Mouse (Mus musculus): Measurements from ENCODE around the gene Rtp3. TPM values are rescaled to one million over a fixed set of nuclear protein-coding genes. Genes with fewer than 3 reads are reported as not detected.

The Rtp3 gene
- polyA plus RNA-seq, 1 experiment from 2014 or later = not detected

- ATAC-seq (ENCODE audit: low read depth) = no peak
- H3K36me3 ChIP-seq (ENCODE audit: control insufficient read depth, insufficient read depth, low read length) = no peaks in the 10 kb centered on the region
These were observed 2.3 kb downstream of the Rtp3 start for GRCm38 (mm10) chr9:110988078-110988477.

GRCm38 (mm10) chr9:110987331-110987730, 3.1 kb downstream of the Rtp3 start:
- H3K9ac ChIP-seq (replicated peaks; ENCODE audit: low read depth, low read length) = no peak overlapping the region
- WGBS = 83% methylated on average over 4 of the region's 4 CpGs
- H3K4me1 ChIP-seq (ENCODE audit: control insufficient read depth, insufficient read depth, low read length) = no peaks in the 10 kb centered on the region
- no peak for ATAC-seq (ENCODE audit: low read depth)
- no peak overlapping the region for H3K4me3 ChIP-seq (ENCODE audit: low read depth, low read length)
- no peaks in the 10 kb centered on the region for H3K9me3 ChIP-seq (ENCODE audit: control insufficient read depth, low read length)
- H3K36me3 ChIP-seq (ENCODE audit: control insufficient read depth, insufficient read depth, low read length) = no peaks in the 10 kb centered on the region
- no peak overlapping the region for H3K27ac ChIP-seq (ENCODE audit: low read depth, low read length)
- H3K27me3 ChIP-seq (ENCODE audit: control insufficient read depth, insufficient read depth, low read length) = no peaks in the 10 kb centered on the region
- no peak overlapping the region for H3K4me2 ChIP-seq (ENCODE audit: low read depth, low read length)

More at GRCm38 (mm10) chr9:110988078-110988477, 2.3 kb downstream of the Rtp3 start:
- H3K4me2 ChIP-seq (ENCODE audit: low read depth, low read length) = no peak overlapping the region
- WGBS = 76% methylated on average over 3 of the region's 3 CpGs
- no peak overlapping the region for H3K9ac ChIP-seq (replicated peaks; ENCODE audit: low read depth, low read length)
- no peak overlapping the region for H3K4me3 ChIP-seq (ENCODE audit: low read depth, low read length)
- no peaks in the 10 kb centered on the region for H3K27me3 ChIP-seq (ENCODE audit: control insufficient read depth, insufficient read depth, low read length)
- no peak overlapping the region for H3K27ac ChIP-seq (ENCODE audit: low read depth, low read length)
- no peaks in the 10 kb centered on the region for H3K4me1 ChIP-seq (ENCODE audit: control insufficient read depth, insufficient read depth, low read length)
- H3K9me3 ChIP-seq (ENCODE audit: control insufficient read depth, low read length) = no peaks in the 10 kb centered on the region

- no peak for ATAC-seq (ENCODE audit: low read depth)
- H3K9ac ChIP-seq (replicated peaks; ENCODE audit: low read depth, low read length) = no peak overlapping the region
- 93% methylated on average over 8 of the region's 8 CpGs for WGBS
- H3K4me2 ChIP-seq (ENCODE audit: low read depth, low read length) = no peak overlapping the region
- H3K4me3 ChIP-seq (ENCODE audit: low read depth, low read length) = no peak overlapping the region
- no peaks in the 10 kb centered on the region for H3K4me1 ChIP-seq (ENCODE audit: control insufficient read depth, insufficient read depth, low read length)
- no peak overlapping the region for H3K27ac ChIP-seq (ENCODE audit: low read depth, low read length)
- H3K27me3 ChIP-seq (ENCODE audit: control insufficient read depth, insufficient read depth, low read length) = no peaks in the 10 kb centered on the region
- H3K9me3 ChIP-seq (ENCODE audit: control insufficient read depth, low read length) = no peaks in the 10 kb centered on the region
- H3K36me3 ChIP-seq (ENCODE audit: control insufficient read depth, insufficient read depth, low read length) = no peaks in the 10 kb centered on the region
These were observed 4.4 kb downstream of the Rtp3 start for GRCm38 (mm10) chr9:110985951-110986350.

GRCm38 (mm10) chr9:110985541-110985940, 4.8 kb downstream of the Rtp3 start:
- no peak overlapping the region for H3K4me3 ChIP-seq (ENCODE audit: low read depth, low read length)
- no peak overlapping the region for H3K4me2 ChIP-seq (ENCODE audit: low read depth, low read length)
- H3K9me3 ChIP-seq (ENCODE audit: control insufficient read depth, low read length) = no peaks in the 10 kb centered on the region
- no peak for ATAC-seq (ENCODE audit: low read depth)
- no peaks in the 10 kb centered on the region for H3K36me3 ChIP-seq (ENCODE audit: control insufficient read depth, insufficient read depth, low read length)
- no peaks in the 10 kb centered on the region for H3K4me1 ChIP-seq (ENCODE audit: control insufficient read depth, insufficient read depth, low read length)
- H3K27me3 ChIP-seq (ENCODE audit: control insufficient read depth, insufficient read depth, low read length) = no peaks in the 10 kb centered on the region
- no peak overlapping the region for H3K9ac ChIP-seq (replicated peaks; ENCODE audit: low read depth, low read length)
- WGBS = 93% methylated on average over 5 of the region's 5 CpGs
- H3K27ac ChIP-seq (ENCODE audit: low read depth, low read length) = no peak overlapping the region

GRCm38 (mm10) chr9:110984096-110984495, 6.3 kb downstream of the Rtp3 start:
- Histone ChIP-seq H3K9ac (replicated peaks; ENCODE audit: low read depth, low read length) (no peak overlapping the region), H3K9me3 (ENCODE audit: control insufficient read depth, low read length) (no peaks in the 10 kb centered on the region), H3K36me3 (ENCODE audit: control insufficient read depth, insufficient read depth, low read length) (no peaks in the 10 kb centered on the region), H3K4me3 (ENCODE audit: low read depth, low read length) (no peak overlapping the region), H3K27ac (ENCODE audit: low read depth, low read length) (no peak overlapping the region), H3K27me3 (ENCODE audit: control insufficient read depth, insufficient read depth, low read length) (no peaks in the 10 kb centered on the region), H3K4me1 (ENCODE audit: control insufficient read depth, insufficient read depth, low read length) (no peaks in the 10 kb centered on the region), H3K4me2 (ENCODE audit: low read depth, low read length) (no peak overlapping the region)
- ATAC-seq (ENCODE audit: low read depth) = no peak
- WGBS = 89% methylated on average over 9 of the region's 9 CpGs

- H3K4me2 ChIP-seq (ENCODE audit: low read depth, low read length) = no peak overlapping the region
- no peaks in the 10 kb centered on the region for H3K36me3 ChIP-seq (ENCODE audit: control insufficient read depth, insufficient read depth, low read length)
These were observed 8.0 kb downstream of the Rtp3 start for GRCm38 (mm10) chr9:110982351-110982750.

GRCm38 (mm10) chr9:110979411-110979810, 11.0 kb downstream of the Rtp3 start:
- no peak for ATAC-seq (ENCODE audit: low read depth)
- Histone ChIP-seq H3K9me3 (ENCODE audit: control insufficient read depth, low read length) (no peaks in the 10 kb centered on the region), H3K4me2 (ENCODE audit: low read depth, low read length) (no peak overlapping the region), H3K4me1 (ENCODE audit: control insufficient read depth, insufficient read depth, low read length) (no peaks in the 10 kb centered on the region), H3K36me3 (ENCODE audit: control insufficient read depth, insufficient read depth, low read length) (no peaks in the 10 kb centered on the region), H3K4me3 (ENCODE audit: low read depth, low read length) (no peak overlapping the region), H3K9ac (replicated peaks; ENCODE audit: low read depth, low read length) (no peak overlapping the region), H3K27ac (ENCODE audit: low read depth, low read length) (no peak overlapping the region), H3K27me3 (ENCODE audit: control insufficient read depth, insufficient read depth, low read length) (no peaks in the 10 kb centered on the region)
- 96% methylated on average over 11 of the region's 11 CpGs for WGBS

More at GRCm38 (mm10) chr9:110982351-110982750, 8.0 kb downstream of the Rtp3 start:
- Histone ChIP-seq H3K4me3 (ENCODE audit: low read depth, low read length) (no peak overlapping the region), H3K9ac (replicated peaks; ENCODE audit: low read depth, low read length) (no peak overlapping the region), H3K4me1 (ENCODE audit: control insufficient read depth, insufficient read depth, low read length) (no peaks in the 10 kb centered on the region), H3K27ac (ENCODE audit: low read depth, low read length) (no peak overlapping the region), H3K27me3 (ENCODE audit: control insufficient read depth, insufficient read depth, low read length) (no peaks in the 10 kb centered on the region), H3K9me3 (ENCODE audit: control insufficient read depth, low read length) (no peaks in the 10 kb centered on the region)
- no peak for ATAC-seq (ENCODE audit: low read depth)
- WGBS = 57% methylated on average over 4 of the region's 4 CpGs

- H3K27me3 ChIP-seq (ENCODE audit: control insufficient read depth, insufficient read depth, low read length) = no peaks in the 10 kb centered on the region
- no peak for ATAC-seq (ENCODE audit: low read depth)
- H3K27ac ChIP-seq (ENCODE audit: low read depth, low read length) = no peak overlapping the region
- no peak overlapping the region for H3K4me2 ChIP-seq (ENCODE audit: low read depth, low read length)
- H3K9me3 ChIP-seq (ENCODE audit: control insufficient read depth, low read length) = no peaks in the 10 kb centered on the region
- no peaks in the 10 kb centered on the region for H3K36me3 ChIP-seq (ENCODE audit: control insufficient read depth, insufficient read depth, low read length)
- H3K4me1 ChIP-seq (ENCODE audit: control insufficient read depth, insufficient read depth, low read length) = no peaks in the 10 kb centered on the region
- H3K4me3 ChIP-seq (ENCODE audit: low read depth, low read length) = no peak overlapping the region
- H3K9ac ChIP-seq (replicated peaks; ENCODE audit: low read depth, low read length) = no peak overlapping the region
- WGBS = 81% methylated on average over 2 of the region's 2 CpGs
These were observed 24.5 kb downstream of the Rtp3 start for GRCm38 (mm10) chr9:110965910-110966231.

- Histone ChIP-seq H3K27me3 (ENCODE audit: control insufficient read depth, insufficient read depth, low read length) (no peaks in the 10 kb centered on the region), H3K27ac (ENCODE audit: low read depth, low read length) (no peak overlapping the region), H3K4me2 (ENCODE audit: low read depth, low read length) (no peak overlapping the region), H3K4me3 (ENCODE audit: low read depth, low read length) (no peak overlapping the region), H3K36me3 (ENCODE audit: control insufficient read depth, insufficient read depth, low read length) (no peaks in the 10 kb centered on the region), H3K9me3 (ENCODE audit: control insufficient read depth, low read length) (no peaks in the 10 kb centered on the region), H3K4me1 (ENCODE audit: control insufficient read depth, insufficient read depth, low read length) (no peaks in the 10 kb centered on the region), H3K9ac (replicated peaks; ENCODE audit: low read depth, low read length) (no peak overlapping the region)
- 92% methylated on average over 22 of the region's 22 CpGs for WGBS
- ATAC-seq (ENCODE audit: low read depth) = no peak
These were observed 25.1 kb downstream of the Rtp3 start for GRCm38 (mm10) chr9:110965062-110965909.
